Comparison of ENCODE assay signal across 8 mouse cellular contexts in the genomic region with DNA sequence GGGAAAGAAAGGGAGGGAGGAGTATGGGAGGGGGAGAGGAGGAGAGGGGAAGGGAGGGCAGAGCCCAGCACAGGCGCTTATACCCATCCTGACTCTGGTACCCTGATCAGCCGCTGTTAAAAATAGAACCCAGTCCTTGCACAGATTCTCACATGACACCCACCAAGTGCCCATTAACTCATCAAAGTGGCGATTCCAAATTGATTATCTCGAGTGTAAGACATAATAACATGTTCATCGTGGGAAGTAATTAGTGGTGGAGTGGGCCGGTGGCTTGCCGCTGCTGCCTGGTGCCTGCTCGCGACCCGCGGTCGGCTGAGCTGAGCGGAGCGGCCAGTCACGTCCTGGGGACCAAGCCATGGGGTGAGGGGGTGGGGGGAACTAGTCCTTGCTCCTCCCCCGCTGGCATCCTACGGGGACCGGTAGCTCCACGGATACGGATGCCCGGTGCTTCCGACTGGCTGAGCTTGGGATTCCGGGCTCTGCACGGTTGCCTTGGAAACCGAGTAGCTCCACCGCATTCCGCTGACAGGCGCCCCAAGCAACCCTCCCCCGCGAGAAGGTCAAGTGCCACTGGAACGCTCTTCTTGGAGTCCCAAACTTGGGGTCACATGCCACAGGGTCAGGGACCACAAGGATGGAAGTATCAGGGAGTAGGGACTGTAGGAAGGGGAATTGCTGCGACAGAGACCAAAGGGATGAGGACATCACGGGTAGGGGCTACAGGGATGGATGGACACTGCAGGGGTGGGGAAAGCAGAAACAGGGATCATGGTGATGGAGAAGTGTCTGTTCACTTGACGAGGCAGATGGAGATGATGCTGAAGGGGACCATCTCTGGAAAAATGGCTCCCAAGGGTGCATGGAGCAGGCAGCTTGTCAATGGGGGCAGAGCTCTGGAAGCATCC.
DNase-seq lines count a peak whose midpoint lies in the region; ATAC-seq lines count a peak whose summit lies in the region.

No protein-coding gene starts in this region.

- no peak overlapping the region for H3K27ac ChIP-seq in intestine, embryonic 16.5 days (ENCODE audit: low read length)
- no peak overlapping the region for H3K27ac ChIP-seq in limb, embryonic 15.5 days
- H3K27ac ChIP-seq in stomach, embryonic 15.5 days, result no peak overlapping the region

- no peak overlapping the region for H3K9ac ChIP-seq in intestine, embryonic 16.5 days (ENCODE audit: low read depth, low read length)
- no peak overlapping the region for H3K9ac ChIP-seq in limb, embryonic 15.5 days
- H3K9ac ChIP-seq in stomach, embryonic 15.5 days, result no peak overlapping the region

- H3K9me3 ChIP-seq in megakaryocyte, embryonic 14.5 days, result peaks cover 5% of the 10 kb centered on the region
- H3K9me3 ChIP-seq in intestine, embryonic 16.5 days (ENCODE audit: control insufficient read depth, low read length), result no peaks in the 10 kb centered on the region
- H3K9me3 ChIP-seq in limb, embryonic 15.5 days, result no peaks in the 10 kb centered on the region
- H3K9me3 ChIP-seq in stomach, embryonic 15.5 days, result no peaks in the 10 kb centered on the region

- peak overlapping the region; percentile 18 for H3K4me2 ChIP-seq in intestine, embryonic 16.5 days (ENCODE audit: low read depth, low read length)
- H3K4me2 ChIP-seq in limb, embryonic 15.5 days, result peak overlapping the region; percentile 52
- peak overlapping the region; percentile 29 for H3K4me2 ChIP-seq in stomach, embryonic 15.5 days

- H3K27me3 ChIP-seq in megakaryocyte, embryonic 14.5 days (replicated peaks), result peaks cover 89% of the 10 kb centered on the region
- peaks cover 16% of the 10 kb centered on the region for H3K27me3 ChIP-seq in intestine, embryonic 16.5 days (replicated peaks; ENCODE audit: control insufficient read depth, insufficient read depth, low read length)
- H3K27me3 ChIP-seq in limb, embryonic 15.5 days, result peaks cover 54% of the 10 kb centered on the region
- peaks cover 25% of the 10 kb centered on the region for H3K27me3 ChIP-seq in stomach, embryonic 15.5 days (replicated peaks)

- ATAC-seq in CD4-positive, CD25-positive, alpha-beta regulatory T cell, adult 4 months, result no peak
- no peak for ATAC-seq in megakaryocyte, adult 5-6 weeks (ENCODE audit: poor library complexity, severe bottlenecking)
- ATAC-seq in intestine, embryonic 16.5 days, result no peak
- no peak for ATAC-seq in limb, embryonic 15.5 days (ENCODE audit: insufficient number of reproducible peaks, low FRiP score, low TSS enrichment, low read depth)
- ATAC-seq in stomach, embryonic 15.5 days (ENCODE audit: insufficient read depth, low FRiP score, low read depth), result no peak

- WGBS in intestine, embryonic 16.5 days, result 2% methylated on average over 34 of the region's 34 CpGs
- 1% methylated on average over 34 of the region's 34 CpGs for WGBS in limb, embryonic 15.5 days
- 2% methylated on average over 34 of the region's 34 CpGs for WGBS in stomach, embryonic 15.5 days

- peak; percentile 15 for DNase-seq in CD4-positive, CD25-positive, alpha-beta regulatory T cell, adult 2 months (ENCODE audit: low read depth, low spot score)
- DNase-seq in spleen, adult 18-20 months, result no peak

- H3K36me3 ChIP-seq in megakaryocyte, embryonic 14.5 days (replicated peaks; ENCODE audit: low read length), result no peaks in the 10 kb centered on the region
- no peaks in the 10 kb centered on the region for H3K36me3 ChIP-seq in intestine, embryonic 16.5 days (ENCODE audit: control insufficient read depth, insufficient read depth, low read length)
- no peaks in the 10 kb centered on the region for H3K36me3 ChIP-seq in limb, embryonic 15.5 days
- no peaks in the 10 kb centered on the region for H3K36me3 ChIP-seq in stomach, embryonic 15.5 days

- H3K4me1 ChIP-seq in megakaryocyte, embryonic 14.5 days, result peaks cover 41% of the 10 kb centered on the region
- H3K4me1 ChIP-seq in intestine, embryonic 16.5 days (ENCODE audit: control insufficient read depth, insufficient read depth, low read length), result peaks cover 22% of the 10 kb centered on the region
- peaks cover 26% of the 10 kb centered on the region for H3K4me1 ChIP-seq in limb, embryonic 15.5 days
- peaks cover 17% of the 10 kb centered on the region for H3K4me1 ChIP-seq in stomach, embryonic 15.5 days

- H3K4me3 ChIP-seq in megakaryocyte, embryonic 14.5 days (replicated peaks), result peak overlapping the region; percentile 16
- no peak overlapping the region; the same call in 1 of the 2 replicates for H3K4me3 ChIP-seq in intestine, embryonic 16.5 days (ENCODE audit: low read length)
- peak overlapping the region; percentile 27 for H3K4me3 ChIP-seq in limb, embryonic 15.5 days
- peak overlapping the region; percentile 3; the same call in 1 of the 2 replicates for H3K4me3 ChIP-seq in stomach, embryonic 15.5 days (replicated peaks)
